Mouse (Mus musculus) urinary bladder, postnatal 36 days (tissue): Measurements from ENCODE around the gene Ppp6r1.

Experiments used
- DNase-seq, 2 experiments: peaks; one replicate each; pipeline ENCODE4 v3.0.0; 2022; ENCODE audit warnings: low spot score in 2 of 2, mixed read lengths in 1 of 2

Gene Ppp6r1

DNA sequence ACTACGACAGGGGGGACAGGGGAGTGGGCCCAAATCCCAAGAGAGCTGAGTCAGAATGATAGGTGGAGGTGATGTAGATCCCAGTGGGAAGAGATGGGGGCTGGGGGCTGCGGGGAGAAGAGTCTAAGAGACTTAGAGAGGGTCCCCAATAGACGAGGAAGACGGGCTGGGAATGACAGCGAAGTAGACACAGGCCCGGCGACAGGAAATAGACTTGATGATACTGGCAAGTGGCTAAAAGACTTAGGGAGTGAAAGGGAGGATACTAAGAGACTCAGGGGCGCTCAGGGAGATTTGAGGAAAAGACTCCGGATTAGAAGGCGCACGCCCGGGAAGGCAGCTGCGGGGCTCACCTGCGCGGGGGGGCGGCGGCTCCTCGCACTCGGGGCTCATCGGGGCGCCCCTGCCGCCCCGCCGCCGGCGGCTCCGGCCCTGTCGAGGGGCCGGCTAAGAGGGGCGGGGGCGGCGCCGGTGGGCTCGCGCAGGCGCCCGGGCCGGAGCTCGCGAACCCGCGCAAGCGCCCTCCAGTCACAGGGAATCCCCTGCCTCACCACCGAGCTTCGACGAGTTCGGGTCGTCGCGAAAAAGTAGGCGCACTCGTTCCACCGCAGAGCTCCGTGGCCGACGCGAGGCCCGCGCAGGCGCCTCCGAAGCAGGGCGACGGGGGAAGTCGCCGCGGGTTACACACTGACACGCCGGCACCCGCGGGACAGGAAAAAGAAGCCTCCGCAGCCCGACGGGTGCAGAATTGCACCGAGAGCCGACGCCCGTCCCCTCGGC is 501 bp downstream of the Ppp6r1 start:
- no peak for DNase-seq

DNA sequence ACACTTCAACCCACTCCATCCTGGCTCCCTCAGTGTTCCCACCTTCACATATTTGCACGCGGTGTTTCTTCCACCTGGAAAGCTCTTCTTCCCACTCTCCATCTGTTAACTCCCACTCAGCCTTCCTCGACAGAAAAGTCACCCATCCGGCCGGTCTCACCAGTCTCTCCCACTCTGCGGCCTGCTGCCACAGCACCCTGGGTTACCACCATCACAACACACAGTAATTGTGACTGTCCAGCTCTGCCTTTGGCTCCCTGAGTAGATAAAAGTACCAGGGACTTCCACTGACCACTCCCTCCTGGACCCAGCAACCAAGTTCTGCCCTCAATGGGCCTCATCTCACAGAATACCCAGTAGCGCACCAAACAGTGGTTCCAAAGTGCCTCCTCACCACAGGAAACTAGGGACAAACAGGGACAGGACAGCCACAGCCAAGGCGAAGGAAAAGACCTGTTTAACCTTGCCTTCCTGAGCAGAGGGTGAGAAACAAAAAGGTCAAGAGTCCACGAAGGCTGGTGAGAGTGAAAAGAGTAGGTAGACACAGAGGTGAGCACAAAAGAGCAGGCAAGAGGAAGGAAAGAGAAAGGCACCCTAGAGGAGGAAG is 1.2 kb downstream of the Ppp6r1 start:
- no peak for DNase-seq

DNA sequence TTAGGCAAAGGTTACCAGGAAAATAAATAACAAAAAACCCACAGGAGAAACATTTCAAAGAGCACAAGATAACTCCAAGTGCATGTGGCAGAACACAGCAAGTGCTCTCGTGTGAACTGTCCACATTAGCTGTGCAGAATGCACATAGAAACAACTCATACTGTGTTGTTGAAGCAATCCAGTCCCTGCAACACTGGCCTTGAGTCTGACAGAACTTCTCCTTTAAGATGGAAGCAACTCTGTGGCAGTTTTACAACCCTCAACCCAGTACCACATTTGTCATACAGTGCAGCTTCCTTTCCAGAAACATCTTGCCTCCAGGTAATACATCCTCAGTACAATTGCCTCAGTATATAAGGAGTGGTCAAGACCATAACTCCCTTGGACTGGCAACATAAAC is 2.0 kb downstream of the Ppp6r1 start:
- DNase-seq, result no peak

DNA sequence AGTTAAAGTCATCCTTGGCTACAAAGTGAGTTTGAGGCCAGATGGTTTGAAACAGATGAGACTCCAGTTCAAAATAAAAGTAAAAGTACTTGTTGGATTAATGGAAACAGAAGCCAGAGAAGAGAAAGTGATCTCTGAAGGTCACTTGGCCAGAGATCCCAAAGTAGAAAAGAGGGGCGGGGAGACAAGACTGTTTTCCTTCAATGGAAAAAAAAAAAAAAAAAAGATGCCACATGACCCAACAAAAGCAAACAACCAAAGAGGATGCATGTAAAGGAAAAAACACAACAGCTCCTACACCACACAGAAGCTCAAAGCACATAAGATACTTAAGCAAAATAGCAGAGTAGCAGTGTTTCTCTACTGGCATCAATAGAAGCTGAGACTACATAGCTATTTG is 2.9 kb downstream of the Ppp6r1 start:
- DNase-seq, result no peak

DNA sequence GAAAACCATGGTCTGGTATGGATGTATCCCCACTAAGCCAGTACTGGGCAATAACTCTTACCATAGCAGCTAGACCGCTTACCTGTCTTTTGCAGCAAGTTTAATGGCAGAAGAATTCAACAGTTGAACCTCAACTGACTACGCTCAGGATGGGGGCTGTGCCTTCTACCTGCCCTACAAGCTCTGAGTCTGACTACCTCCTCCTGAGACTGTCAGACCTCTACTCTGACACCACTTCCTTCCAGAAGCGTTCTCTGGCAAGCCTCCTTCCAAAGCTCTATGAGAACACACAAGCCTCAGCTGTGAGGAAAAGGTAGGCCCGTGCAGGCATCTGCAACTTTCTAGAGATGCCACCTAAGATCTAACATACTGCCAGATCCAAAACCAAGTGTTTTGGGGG is 3.4 kb downstream of the Ppp6r1 start:
- no peak for DNase-seq

DNA sequence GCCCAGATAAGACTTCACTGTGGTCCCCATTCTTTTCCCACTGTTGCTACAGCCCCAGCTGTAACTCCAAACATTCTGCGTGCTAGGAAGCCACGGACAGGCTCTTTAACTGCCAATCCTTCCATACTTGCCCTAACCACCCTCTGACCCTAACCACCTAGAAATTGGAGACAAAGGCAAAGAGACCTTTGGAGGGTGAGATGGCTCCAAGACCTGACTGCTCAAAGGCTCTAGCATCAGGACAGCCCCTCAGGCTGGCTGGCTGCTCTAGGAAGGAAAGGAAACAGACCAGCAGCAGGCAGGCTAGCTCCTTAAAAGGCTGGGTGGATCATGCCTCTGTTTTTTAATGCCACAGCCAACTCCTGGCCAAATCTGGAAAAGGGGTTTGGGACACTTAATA is 4.6 kb downstream of the Ppp6r1 start:
- DNase-seq, result no peak

DNA sequence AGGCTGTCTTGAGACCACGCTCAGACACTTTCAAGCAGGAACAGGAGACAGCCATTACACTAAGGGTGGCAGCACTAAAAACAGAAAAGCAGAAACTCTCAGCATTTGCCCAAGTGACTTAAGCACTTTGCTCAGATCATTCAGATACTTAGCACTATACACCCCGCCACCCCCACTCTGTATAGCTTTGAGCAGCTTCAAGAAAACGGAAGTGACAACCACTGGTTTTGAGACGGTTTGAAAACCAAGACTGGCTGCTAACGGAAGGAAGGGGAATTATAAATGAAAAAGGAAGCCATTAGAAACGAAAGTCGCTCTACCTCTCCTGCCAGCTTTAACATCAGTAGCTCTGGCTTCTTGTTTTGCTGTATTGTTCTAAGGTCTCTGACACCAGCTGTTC is 5.0 kb downstream of the Ppp6r1 start:
- no peak for DNase-seq

DNA sequence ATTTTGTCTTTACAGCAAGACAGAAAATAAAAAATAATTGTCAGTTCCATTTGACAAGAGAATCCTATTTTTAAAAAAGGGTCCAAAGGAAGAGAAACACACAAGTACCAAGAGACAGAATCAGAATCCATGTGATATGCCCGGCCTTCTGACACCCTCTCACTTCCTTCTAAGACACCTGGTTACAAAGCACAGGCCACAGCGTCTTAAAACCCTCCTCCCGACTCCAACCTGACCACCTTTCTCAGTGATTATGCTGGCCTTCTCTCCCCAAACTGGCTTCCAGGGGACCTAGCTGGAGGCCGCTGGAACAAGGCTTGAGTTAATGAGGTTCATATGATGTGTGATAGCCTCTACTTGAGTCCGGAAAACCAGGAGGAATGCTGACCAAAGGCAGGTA is 5.5 kb downstream of the Ppp6r1 start:
- DNase-seq, result no peak

DNA sequence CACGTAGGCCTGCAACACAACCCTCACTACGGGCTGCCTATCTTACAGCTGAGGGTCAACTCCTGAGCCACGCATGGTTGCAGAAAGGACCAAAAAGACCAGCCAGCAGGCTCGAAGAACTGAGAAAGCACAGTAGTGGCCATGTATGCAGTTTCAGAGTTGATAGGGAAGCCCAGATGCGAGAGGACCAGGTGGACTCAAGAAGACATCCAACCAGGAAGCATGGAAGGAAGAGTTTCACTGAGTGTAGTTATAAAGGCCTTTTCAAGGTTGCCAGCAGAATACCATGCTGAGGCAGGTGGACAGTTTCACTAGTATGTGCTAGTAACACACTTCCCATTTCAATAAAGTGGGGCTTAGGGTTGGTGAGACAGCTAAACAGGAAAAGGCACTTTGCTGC is 6.1 kb downstream of the Ppp6r1 start:
- DNase-seq, result no peak

DNA sequence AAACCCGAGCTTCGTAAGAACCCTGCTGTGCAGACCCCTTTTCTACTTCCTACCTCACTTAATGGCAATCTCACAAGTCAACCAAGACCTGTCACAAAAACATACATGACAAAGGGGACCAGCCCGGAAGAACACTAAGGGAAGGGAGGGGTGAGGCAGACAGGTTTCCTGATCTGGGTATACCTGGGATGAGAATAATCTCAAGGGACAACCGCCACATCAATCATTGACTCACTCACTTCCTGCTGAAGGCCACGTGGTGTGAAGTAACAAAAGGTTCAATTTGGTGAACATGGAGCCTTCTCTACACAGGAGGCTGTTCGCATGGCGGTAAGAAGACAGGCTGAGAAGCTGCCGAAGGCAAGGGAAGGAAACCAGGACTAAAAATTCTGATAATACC is 7.2 kb downstream of the Ppp6r1 start:
- DNase-seq, result no peak

DNA sequence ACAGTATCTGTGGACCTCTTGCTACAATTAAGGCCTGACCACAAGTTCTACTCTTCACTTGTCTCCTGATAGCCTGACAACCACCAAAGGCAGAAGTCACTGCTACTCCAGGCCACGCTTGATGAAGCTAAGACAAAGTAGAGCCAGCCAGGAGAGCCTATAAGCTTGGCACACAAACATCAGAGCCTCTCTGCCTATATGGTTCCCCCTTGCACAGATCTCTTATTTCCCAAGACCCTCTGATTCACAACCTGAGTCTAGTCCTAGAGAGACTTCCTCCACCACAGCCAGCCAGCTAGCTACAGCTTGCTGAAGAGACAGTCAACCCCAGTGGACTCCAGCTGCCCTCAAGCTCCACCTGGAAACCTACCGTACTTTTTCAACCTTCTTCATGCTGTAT is 10.8 kb downstream of the Ppp6r1 start:
- no peak for DNase-seq

DNA sequence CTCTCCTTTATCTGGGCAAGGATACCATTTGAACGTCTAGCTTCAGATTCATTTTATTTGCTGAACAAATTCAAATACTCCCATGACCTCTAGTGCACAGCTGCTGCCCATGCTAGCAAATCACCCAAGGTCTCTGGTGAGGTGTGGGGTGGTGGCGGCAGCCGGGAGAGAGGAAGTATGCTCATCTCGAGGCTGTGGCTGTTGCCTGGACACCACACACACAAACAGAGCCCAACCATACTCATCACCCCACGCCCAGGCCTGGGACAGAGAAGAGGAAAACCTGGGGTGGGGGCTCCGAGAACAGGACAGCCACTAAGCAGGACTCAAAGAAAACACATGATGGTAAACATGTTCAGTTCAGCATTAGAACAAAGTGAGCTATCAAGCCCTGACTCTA is 11.5 kb downstream of the Ppp6r1 start:
- no peak for DNase-seq

DNA sequence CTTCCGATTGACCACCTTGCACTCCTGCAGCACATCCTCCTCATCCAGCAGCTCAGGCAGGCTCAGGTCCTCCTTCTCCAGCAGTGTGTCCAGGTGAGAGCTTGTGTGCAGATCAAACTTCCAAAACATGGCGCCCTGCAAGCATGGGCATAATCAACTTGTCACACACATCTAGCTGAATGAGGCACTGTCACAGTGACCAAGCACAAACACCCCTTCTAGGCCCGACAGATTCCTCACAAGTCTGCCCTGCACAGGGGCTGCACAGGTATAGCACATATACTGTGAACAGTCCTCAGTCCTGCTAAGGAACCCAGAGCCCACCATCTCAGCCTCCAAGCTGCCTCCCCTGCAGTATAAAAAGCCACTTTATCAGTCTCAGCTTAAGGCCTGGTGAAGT is 12.0 kb downstream of the Ppp6r1 start:
- DNase-seq, result no peak

DNA sequence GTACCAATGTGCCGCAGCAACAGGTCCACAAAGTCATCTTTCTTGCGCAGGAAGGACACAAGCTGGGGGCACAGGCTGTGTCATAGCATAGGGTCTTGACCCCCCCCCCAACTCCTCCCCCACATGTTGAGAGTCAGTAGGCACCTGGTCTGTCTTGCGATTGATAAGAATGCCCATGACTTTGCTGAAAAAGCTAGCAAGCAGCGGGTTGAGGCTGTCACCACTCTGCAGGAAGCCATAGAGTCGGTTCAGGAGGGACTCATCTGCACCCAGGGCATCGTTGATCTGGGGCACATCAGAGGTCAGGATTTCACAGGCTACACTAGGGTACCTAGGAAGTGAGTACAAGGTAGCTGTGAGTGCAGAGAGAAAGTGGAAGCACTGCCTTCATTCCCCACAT is 15.6 kb downstream of the Ppp6r1 start:
- DNase-seq, result no peak

DNA sequence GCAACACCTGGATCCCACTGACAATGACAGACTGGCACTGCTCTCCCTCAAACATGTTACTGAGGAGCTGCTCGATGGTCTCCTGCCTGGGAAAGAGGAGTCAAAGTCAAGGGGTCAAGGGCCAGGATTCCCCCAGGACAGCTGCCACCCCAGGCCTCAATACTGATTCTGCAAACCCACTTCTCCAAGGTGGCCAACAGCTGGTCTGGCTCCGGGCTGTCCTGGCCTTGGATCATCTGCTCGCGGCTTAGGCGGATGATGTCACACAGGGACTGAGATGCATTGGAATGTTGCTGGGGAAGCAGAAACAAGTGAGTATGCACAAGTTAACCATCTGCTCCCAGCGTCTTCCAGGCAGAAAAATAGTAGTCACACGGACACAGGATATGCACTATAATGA is 16.9 kb downstream of the Ppp6r1 start:
- DNase-seq, result no peak

DNA sequence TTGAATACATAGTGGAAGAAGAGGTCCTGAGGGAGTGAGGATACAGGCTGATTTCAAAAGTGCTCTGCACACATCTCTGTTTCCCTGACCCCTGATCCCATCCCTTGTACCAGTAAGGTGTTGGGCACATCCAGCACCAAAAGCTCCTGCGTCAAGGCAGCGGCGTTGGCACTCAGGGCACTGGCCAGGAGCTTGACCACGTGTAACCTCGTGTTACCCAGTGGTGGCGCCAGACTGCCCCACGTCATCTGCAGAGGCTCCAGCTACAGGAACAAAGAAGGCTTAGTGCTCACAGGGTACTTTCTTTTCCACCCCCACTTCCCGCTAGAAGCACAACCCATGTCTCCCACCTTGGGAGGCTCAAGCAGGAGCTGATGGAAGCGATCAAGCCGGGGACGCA is 17.7 kb downstream of the Ppp6r1 start:
- DNase-seq, result no peak

DNA sequence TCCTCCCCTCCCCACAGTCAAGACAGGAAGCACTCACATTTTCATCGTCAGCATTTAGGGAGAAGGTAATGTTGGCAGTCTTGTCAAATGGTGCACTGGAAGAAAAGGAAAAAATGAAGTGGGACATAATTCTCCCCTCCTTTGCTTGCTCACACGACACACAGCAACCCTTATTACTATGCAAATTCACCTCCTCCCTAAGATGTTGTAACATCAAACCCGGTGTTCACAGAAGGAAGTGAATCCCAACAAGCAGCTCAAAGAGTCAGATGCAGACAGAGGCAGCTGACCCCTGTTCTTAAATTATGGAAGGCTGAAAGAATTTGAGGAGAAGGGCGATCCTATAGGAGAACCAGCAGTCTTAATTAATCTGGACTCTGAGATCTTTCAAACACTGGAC is 22.6 kb downstream of the Ppp6r1 start:
- DNase-seq, result no peak

DNA sequence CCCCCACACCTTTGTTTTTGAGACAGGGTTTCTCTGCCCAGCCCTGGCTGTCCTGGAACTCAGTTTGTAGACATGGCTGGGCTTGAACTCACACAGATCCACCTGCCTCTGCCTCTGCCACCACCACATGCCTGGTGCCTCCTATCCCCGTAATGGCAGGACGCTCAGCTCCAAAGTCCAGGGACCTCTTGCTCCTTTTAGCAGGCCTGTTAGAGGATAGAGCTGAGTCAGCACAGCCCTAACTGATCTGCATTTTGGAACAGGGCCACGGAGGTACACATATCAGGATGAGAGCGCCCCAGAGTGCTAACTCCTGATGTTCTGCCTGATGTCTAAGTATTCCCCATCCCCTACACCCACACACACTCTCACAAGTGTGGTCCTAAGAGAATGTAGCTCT is 27.8 kb downstream of the Ppp6r1 start, which contains the start of gene Tmem86b:
Gene Tmem86b, minus strand, starts transcription at position 392 of the 400 bp plus-strand sequence.
- no peak for DNase-seq

DNA sequence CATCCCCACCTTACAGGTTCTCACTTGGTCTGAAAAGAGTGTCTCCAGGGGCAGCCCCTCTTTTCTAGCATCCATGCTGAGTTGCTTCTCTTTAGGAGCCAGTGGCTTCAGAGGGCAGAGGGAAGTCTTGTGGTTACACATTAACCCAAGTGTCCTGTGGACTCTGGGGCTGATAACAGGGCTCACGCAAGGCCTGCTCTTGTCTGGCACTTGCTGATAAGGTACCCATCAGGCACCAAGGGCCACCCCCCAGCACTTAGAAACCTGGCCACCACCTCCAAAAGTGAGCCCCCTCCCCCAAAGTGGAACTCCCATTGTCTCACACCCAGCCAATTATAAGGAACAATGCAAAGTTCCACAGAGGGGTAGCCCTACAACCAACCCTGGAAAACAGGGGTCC is 28.6 kb downstream of the Ppp6r1 start:
- DNase-seq, result no peak

DNA sequence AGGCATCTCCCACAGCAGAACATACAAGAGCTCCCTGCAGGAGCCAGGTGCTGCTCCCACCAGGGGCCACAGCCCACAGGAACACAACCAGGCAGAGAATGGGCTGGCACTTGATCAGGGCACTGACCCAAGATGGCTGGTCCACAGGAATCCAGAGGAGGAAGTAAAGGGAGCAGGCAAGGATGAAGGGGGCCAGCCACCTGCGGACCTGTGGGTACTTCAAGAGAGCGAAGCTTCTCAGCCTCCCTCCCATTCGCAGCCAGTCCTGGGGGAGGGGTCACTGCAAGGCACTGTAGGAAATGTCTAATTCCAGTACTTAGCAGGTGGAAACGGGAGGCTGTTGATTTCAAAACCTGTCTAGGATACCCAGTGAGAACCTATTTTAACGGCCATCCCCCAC is 29.2 kb downstream of the Ppp6r1 start:
- DNase-seq, result no peak

DNA sequence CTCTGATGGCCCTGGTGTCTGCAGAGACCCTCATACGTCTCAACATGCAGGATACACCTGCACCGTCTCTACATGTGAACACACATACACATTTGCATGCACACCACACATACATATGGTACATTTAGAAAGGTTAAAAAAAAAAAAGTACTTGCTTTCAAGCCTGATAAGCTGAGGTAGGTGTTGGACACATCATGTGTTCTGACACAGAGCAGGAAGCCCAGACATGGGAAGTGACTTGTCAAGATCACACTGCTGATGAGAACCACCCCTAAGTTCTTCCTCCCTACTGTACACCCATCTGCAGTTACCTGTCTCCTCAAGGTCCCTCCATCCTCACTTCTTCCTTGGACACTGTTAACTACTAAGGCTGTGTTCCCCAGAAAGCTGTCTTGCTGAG is 32.9 kb downstream of the Ppp6r1 start:
- no peak for DNase-seq

DNA sequence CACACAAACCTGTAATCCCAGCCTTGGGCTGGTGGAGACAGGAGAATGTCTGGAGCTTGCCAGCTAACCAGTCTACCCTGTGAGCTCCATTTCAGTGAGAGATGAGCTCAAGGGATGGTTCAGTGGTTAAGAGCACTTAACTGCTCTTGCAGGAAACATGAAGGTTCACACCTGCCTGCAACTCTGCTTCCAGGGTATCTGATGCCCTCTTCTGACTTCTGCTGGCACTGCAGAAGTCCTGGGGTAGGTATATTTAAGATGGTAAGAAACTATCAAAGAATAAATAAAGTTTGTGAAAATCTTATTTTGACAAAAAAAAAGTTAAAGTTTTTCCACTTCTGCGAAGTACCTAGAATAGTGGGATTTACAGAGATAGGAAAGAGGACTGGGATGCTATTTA is 34.5 kb downstream of the Ppp6r1 start:
- no peak for DNase-seq

DNA sequence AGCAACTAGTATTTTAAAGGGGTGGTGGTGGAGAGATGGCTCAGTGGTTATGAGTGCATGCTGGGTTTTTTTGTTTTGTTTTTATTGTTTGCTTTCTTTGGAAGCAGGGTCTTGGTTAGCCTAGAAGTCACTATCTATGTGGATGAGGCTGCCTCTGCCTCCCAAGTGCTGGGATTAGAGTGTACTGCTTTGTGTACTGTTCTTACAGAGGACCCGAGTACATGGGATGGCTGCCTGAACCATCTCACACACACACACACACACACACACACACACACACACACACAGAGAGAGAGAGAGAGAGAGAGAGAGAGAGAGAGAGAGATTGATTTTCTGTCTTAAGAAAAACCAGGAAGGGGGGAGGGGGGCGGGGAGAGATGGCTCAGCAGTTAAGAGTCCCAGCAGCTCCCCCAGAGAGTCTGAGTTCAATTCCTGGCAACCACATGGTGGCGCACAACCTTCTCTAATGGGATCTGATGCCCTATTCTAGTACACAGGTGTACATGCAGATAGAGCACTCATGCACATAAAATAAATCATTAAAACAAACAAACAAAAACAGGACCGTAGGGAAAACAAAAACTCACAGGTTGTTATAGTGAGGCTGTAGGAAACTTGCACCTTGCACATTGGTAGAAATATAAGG is 35.2 kb downstream of the Ppp6r1 start:
- peak; percentile 24 to 25 for DNase-seq
